ENCODE assay signal across 12 mouse cellular contexts in the genomic region with DNA sequence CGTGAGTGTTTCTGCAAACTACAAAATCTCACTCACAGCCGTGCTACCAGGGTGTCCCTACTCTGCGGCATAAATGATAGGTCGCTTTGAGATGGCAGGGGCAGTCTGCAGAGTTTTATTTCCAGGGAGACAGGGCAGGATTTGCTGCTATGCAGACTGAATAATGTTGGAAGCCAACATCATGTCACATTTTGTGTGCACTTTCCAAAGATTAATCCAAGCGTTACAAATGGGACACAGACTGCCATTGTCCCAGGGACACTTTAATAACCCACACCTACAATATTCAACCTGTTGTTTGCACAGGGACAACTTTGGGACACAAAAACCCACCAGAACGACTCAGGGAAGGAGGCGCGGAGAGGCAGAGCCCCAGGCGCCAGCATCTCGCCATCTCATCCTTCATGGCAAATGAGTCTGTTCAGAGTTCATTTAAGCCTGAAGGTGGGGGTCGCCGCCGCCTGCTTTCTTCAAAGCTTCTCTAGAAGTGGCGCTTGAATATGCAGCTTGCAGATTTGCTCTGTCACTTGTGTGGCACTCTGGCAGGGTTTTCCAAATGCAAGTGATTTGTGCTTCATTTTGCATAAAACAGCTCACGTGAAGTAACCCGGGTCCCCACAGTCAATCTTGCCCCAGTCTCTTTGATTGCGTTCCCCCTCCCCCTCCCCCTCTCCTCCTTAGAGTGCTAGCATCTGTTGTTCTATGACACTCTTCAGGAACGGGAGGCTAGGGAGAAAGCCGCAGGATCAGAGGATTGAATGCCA. TPM values are rescaled to one million over a fixed set of nuclear protein-coding genes. Genes with fewer than 3 reads are reported as not detected.
DNase-seq lines count a peak whose midpoint lies in the region; ATAC-seq and TF ChIP-seq lines count a peak whose summit lies in the region.
"Had no signal": no experiment of that assay in that cellular context is flagged by ENCODE, and none has a peak within 500 bp of the region (broad histone marks: within the 10 kb centered on the region; RNA-seq: fewer than 3 reads in every experiment).

No protein-coding gene starts in this region.

- H3K9ac ChIP-seq in lung, embryonic 14.5 days, result no peak overlapping the region
- H3K9ac ChIP-seq in limb, embryonic 12.5 days (replicated peaks), result no peak overlapping the region
- H3K9ac ChIP-seq: liver, embryonic 13.5 days; stomach, embryonic 15.5 days had no signal

- H3K36me3 ChIP-seq in lung, embryonic 14.5 days (ENCODE audit: insufficient read depth), result no peaks in the 10 kb centered on the region
- H3K36me3 ChIP-seq in forebrain, embryonic 10.5 days (replicated peaks), result no peaks in the 10 kb centered on the region
- H3K36me3 ChIP-seq in limb, embryonic 12.5 days, result no peaks in the 10 kb centered on the region
- H3K36me3 ChIP-seq: liver, embryonic 13.5 days; stomach, embryonic 15.5 days had no signal

- H3K27ac ChIP-seq in lung, embryonic 14.5 days (ENCODE audit: low read depth), result no peak overlapping the region
- H3K27ac ChIP-seq in forebrain, embryonic 10.5 days, result peak overlapping the region; percentile 45
- no peak overlapping the region for H3K27ac ChIP-seq in limb, embryonic 12.5 days
- H3K27ac ChIP-seq: liver, embryonic 13.5 days; stomach, embryonic 15.5 days had no signal

- 0 out of 2 replicates have a peak overlapping the region, but pooled peaks have one; percentile 31 for H3K4me2 ChIP-seq in lung, embryonic 14.5 days
- H3K4me2 ChIP-seq in limb, embryonic 12.5 days, result peak overlapping the region; percentile 49
- H3K4me2 ChIP-seq: liver, embryonic 13.5 days; stomach, embryonic 15.5 days had no signal

- no peaks in the 10 kb centered on the region for H3K4me1 ChIP-seq in lung, embryonic 14.5 days (ENCODE audit: insufficient read depth)
- peaks cover 15% of the 10 kb centered on the region for H3K4me1 ChIP-seq in forebrain, embryonic 10.5 days
- no peaks in the 10 kb centered on the region for H3K4me1 ChIP-seq in limb, embryonic 12.5 days (replicated peaks)
- H3K4me1 ChIP-seq: liver, embryonic 13.5 days; stomach, embryonic 15.5 days had no signal

- DNase-seq in lung, embryonic 14.5 days, result peak; percentile 4
- no peak for DNase-seq in lung, postnatal 36 days
- peak; percentile 41 for DNase-seq in forebrain, embryonic 10.5 days (ENCODE audit: extremely low spot score, low spot score)
- no peak for DNase-seq in frontal cortex, postnatal 25 days (ENCODE audit: low spot score in 2 of 2)
- no peak for DNase-seq in right cerebral cortex, postnatal 25 days
- DNase-seq in layer of hippocampus, postnatal 25 days (ENCODE audit: extremely low spot score in 1 of 2, low spot score in 1 of 2), result no peak
- DNase-seq: cerebellum, postnatal 36 days; liver, embryonic 13.5 days had no signal

- no peak for ATAC-seq in lung, embryonic 14.5 days (ENCODE audit: insufficient read depth)
- ATAC-seq in limb, embryonic 12.5 days (ENCODE audit: insufficient number of reproducible peaks, insufficient read depth, low FRiP score, low TSS enrichment, low read depth), result no peak
- ATAC-seq: Patski had no signal

- peaks cover 4% of the 10 kb centered on the region; the same call in 1 of the 2 replicates for H3K27me3 ChIP-seq in lung, embryonic 14.5 days (ENCODE audit: insufficient read depth, low read length)
- H3K27me3 ChIP-seq in forebrain, embryonic 10.5 days (ENCODE audit: poor library complexity, severe bottlenecking), result peaks cover 39% of the 10 kb centered on the region
- H3K27me3 ChIP-seq in limb, embryonic 12.5 days, result peaks cover 25% of the 10 kb centered on the region
- H3K27me3 ChIP-seq: stomach, embryonic 15.5 days had no signal

- WGBS in lung, embryonic 14.5 days, result 7% methylated on average over 19 of the region's 19 CpGs
- 8% methylated on average over 19 of the region's 19 CpGs for WGBS in forebrain, embryonic 10.5 days
- WGBS in limb, embryonic 12.5 days, result 8% methylated on average over 19 of the region's 19 CpGs

- TF ChIP-seq CTCF in lung, embryonic 14.5 days (IDR thresholded peaks at IDR 0.05; ENCODE audit: low read depth), result no peak

- H3K4me3 ChIP-seq in lung, embryonic 14.5 days (ENCODE audit: low read depth, low read length), result no peak overlapping the region
- H3K4me3 ChIP-seq in forebrain, embryonic 10.5 days, result peak overlapping the region; percentile 44
- peak overlapping the region; percentile 6; the same call in 1 of the 2 replicates for H3K4me3 ChIP-seq in limb, embryonic 12.5 days (replicated peaks)
- H3K4me3 ChIP-seq: liver, embryonic 13.5 days; stomach, embryonic 15.5 days had no signal

- no peaks in the 10 kb centered on the region for H3K9me3 ChIP-seq in lung, embryonic 14.5 days (ENCODE audit: low read depth, low read length)
- no peaks in the 10 kb centered on the region for H3K9me3 ChIP-seq in forebrain, embryonic 10.5 days
- H3K9me3 ChIP-seq in limb, embryonic 12.5 days, result no peaks in the 10 kb centered on the region
- H3K9me3 ChIP-seq: liver, embryonic 13.5 days; stomach, embryonic 15.5 days had no signal

RNA-seq across cellular contexts. Expression of gene Atoh1, which starts 40.6 kb away (rescaled TPM):
- not detected in 2 replicates for polyA plus RNA-seq in lung, embryonic 14.5 days (2014; fragmentation: Nextera tagmentation; extraction: Ambion mirVana)
- polyA plus RNA-seq in forebrain, embryonic 10.5 days (2016; fragmentation: Nextera tagmentation; extraction: Ambion mirVana), result not detected in 2 replicates
- polyA plus RNA-seq in limb, embryonic 12.5 days (2016; fragmentation: Nextera tagmentation; extraction: Ambion mirVana), result 0.10 TPM in 1 of 2 replicates, not detected in the other
- not detected for total RNA-seq in layer of hippocampus, postnatal 25 days (2021)
- total RNA-seq: hematopoietic stem cell, adult 5-6 weeks had no signal
- polyA plus RNA-seq: liver, embryonic 13.5 days; Patski had no signal

Comparison
In these comparisons a context has a peak if more than half of its experiments do, and no peak if none do; other contexts are left out.
1. DNase-seq: peak in lung, embryonic 14.5 days (single experiment) and forebrain, embryonic 10.5 days (single experiment); none in lung, postnatal 36 days (single experiment), frontal cortex, postnatal 25 days (0 of 2), right cerebral cortex, postnatal 25 days (single experiment) and layer of hippocampus, postnatal 25 days (0 of 2).